Mouse (Mus musculus): ENCODE data around the gene Sarnp.

DNA sequence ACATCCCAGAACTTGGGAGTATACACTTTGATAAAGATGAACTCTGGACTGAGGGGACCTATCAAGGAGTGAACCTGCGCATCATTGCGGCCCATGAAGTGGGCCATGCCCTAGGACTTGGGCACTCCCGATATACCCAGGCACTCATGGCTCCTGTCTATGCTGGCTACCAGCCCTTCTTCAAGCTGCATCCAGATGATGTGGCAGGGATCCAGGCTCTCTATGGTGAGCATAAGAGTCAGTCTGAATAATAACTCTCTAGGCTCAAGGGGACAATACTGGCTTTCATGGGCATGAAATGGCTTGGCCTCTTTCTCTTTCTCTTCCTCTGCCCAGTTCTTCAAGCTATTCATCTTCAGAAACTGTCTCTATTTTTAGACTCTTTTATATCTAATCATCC lies 21.6 kb upstream of the Sarnp start:
- TF ChIP-seq CTCF (IDR thresholded peaks at IDR 0.05; ENCODE audit: borderline replicate concordance, extremely low read depth, insufficient read depth, insufficient read length) (no peak), POLR2A (IDR thresholded peaks at IDR 0.05; ENCODE audit: borderline replicate concordance, extremely low read depth, insufficient read depth, insufficient read length, poor library complexity, severe bottlenecking) (no peak)
